Mouse (Mus musculus) neural tube, embryonic 15.5 days (tissue): ENCODE data around the gene Eif5a. TPM values are rescaled to one million over a fixed set of nuclear protein-coding genes. Genes with fewer than 3 reads are reported as not detected.
"Not testable (repeated sequence)": the region's sequence is repeated elsewhere in the genome, so short reads cannot be mapped to it uniquely, and the experiment has no call there.

Source experiments
- ATAC-seq: fragments of 200-750 bp; cut with Nextera tagmentation; 2 replicates; pipeline ENCODE4 v1.8.0; 2017; ENCODE audit warnings: mild to moderate bottlenecking, moderate TSS enrichment, moderate library complexity; ENCODE audit not compliant: low FRiP score
- H3K27ac ChIP-seq: fragments of 300-500 bp; sonication (generic); replicated peaks from 2 replicates; pipeline ENCODE4 v1.5.1; 2015; ENCODE audit warnings: mild to moderate bottlenecking, inconsistent platforms
- H3K27me3 ChIP-seq: fragments of 300-500 bp; sonication (generic); replicated peaks from 2 replicates; pipeline ENCODE4 v1.6.1; 2015; ENCODE audit warnings: inconsistent platforms
- H3K36me3 ChIP-seq: fragments of 300-500 bp; sonication (generic); 2 replicates; pipeline ENCODE4 v1.6.1; 2015; ENCODE audit warnings: inconsistent platforms
- H3K4me1 ChIP-seq: fragments of 300-500 bp; sonication (generic); 2 replicates; pipeline ENCODE4 v1.6.1; 2015; ENCODE audit warnings: inconsistent platforms
- H3K4me2 ChIP-seq: fragments of 300-500 bp; sonication (generic); 2 replicates; pipeline ENCODE4 v1.6.1; 2015; ENCODE audit warnings: inconsistent platforms, mild to moderate bottlenecking, moderate library complexity
- H3K4me3 ChIP-seq: fragments of 300-500 bp; sonication (generic); replicated peaks from 2 replicates; pipeline ENCODE4 v1.5.1; 2015; ENCODE audit warnings: mild to moderate bottlenecking, inconsistent platforms
- H3K9ac ChIP-seq: fragments of 300-500 bp; sonication (generic); replicated peaks from 2 replicates; pipeline ENCODE4 v1.6.1; 2015; ENCODE audit warnings: mild to moderate bottlenecking, inconsistent platforms
- H3K9me3 ChIP-seq: fragments of 300-500 bp; sonication (generic); replicated peaks from 2 replicates; pipeline ENCODE4 v1.6.1; 2016; ENCODE audit warnings: inconsistent platforms
- WGBS: fragments of 180-500 bp; shearing (Covaris S2); methylation state at CpG from one replicate; pipeline ENCODE4 v1.1.7; 2015; ENCODE audit warnings: mixed read lengths; 5-methylcytosine and 5-hydroxymethylcytosine counted together
- polyA plus RNA-seq: library from polyadenylated mRNA; unstranded; fragments of >200 nt; fragmentation: Nextera tagmentation; extraction: Ambion mirVana; gene quantifications from 2 replicates; pipeline ENCODE4 v1.2.1, GENCODE M21; 2015

Gene Eif5a
- polyA plus RNA-seq, 1 experiment from 2014 or later, result 1,034 TPM

- Histone ChIP-seq H3K36me3 (no peaks in the 10 kb centered on the region), H3K9ac (no peak overlapping the region), H3K4me2 (no peak overlapping the region), H3K9me3 (no peaks in the 10 kb centered on the region), H3K27me3 (peaks cover 12% of the 10 kb centered on the region; the same call in 1 of the 2 replicates), H3K4me3 (no peak overlapping the region), H3K4me1 (no peaks in the 10 kb centered on the region), H3K27ac (no peak overlapping the region)
- no peak for ATAC-seq
- WGBS, result 68% methylated on average over 1 of the region's 1 CpGs
Observed at GRCm38 (mm10) chr11:69956218-69956617, 34.5 kb upstream of the Eif5a start.

DNA sequence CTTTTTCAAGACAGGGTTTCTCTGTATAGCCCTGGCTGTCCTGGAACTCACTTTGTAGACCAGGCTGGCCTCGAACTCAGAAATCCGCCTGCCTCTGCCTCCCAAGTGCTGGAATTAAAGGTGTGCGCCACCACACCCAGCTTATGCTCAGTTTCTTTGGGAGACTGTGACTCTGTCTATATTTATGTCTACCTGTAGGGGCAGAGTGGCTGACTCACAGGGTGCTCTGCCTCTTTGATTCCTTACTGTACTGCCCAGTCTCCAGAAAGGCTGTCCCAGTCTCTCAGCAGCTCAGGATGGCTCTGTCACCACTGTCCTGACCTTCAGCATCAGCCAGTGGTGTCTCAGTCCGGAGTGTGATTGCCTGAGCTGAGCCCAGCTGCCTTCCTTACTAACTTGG lies 33.9 kb upstream of the Eif5a start:
- H3K4me3 ChIP-seq, H3K4me2 ChIP-seq, ATAC-seq, H3K9ac ChIP-seq, H3K9me3 ChIP-seq, H3K27ac ChIP-seq, H3K27me3 ChIP-seq, H3K4me1 ChIP-seq, H3K36me3 ChIP-seq: not testable (repeated sequence)
- WGBS, result 77% methylated on average over 4 of the region's 4 CpGs

DNA sequence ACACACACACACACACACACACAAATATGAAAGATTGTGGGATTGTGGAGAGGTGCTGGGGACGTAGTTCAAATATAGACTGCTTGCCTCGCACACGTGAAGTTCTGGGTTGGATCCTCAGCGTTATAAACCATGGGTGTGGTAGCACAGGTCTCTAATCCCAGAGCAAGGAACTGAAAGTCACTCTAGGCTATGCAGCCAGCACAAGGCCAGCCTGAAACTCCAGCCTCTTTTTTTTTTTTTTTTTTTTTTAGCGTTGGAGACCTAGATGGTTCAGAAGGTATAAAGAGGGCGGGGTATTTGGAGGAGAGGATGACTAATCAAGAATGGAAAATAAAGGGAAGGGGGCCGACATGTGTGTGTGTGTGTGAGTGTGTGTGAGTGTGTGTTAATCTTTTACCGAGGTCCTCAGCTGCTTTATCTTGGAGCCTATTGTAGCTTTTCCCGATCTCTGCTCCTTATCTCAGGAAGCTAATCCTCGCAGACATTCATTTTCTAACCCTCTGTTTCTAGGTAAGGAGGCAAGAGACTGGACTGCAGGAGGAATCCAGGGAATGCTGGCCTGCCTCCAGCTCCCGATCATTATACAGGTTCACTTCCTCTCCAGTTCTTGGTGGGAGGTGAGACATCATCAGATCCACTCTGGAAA lies 31.6 kb upstream of the Eif5a start:
- Histone ChIP-seq H3K4me1 (peaks cover 7% of the 10 kb centered on the region), H3K27me3 (peaks cover 15% of the 10 kb centered on the region), H3K27ac (no peak overlapping the region), H3K9me3 (no peaks in the 10 kb centered on the region), H3K36me3 (no peaks in the 10 kb centered on the region), H3K9ac (no peak overlapping the region), H3K4me3 (no peak overlapping the region), H3K4me2 (no peak overlapping the region)
- WGBS, result 73% methylated on average over 11 of the region's 11 CpGs
- no peak for ATAC-seq

DNA sequence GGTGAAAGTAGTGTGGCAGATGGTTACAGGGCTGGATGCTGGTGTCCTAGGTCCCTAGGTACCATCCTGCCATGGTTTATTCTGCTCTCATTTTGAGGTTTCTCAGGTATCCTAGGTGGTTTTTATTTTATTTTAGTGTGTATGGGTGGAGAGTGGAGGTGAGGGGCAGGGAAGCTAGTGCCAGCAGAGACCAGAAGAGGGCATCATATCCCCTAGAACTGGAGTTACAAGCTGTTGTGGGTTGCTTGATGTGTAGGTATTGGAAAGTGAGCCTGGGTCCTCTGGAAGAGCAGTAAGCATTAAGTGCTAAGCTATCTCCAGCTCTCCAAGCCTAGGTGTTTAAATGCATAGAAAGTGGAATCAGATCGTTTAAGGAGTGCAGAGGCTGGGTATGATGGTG lies 30.5 kb upstream of the Eif5a start:
- WGBS, result 62% methylated on average over 1 of the region's 1 CpGs
- Histone ChIP-seq H3K36me3 (no peaks in the 10 kb centered on the region), H3K4me3 (no peak overlapping the region), H3K9ac (no peak overlapping the region), H3K27ac (no peak overlapping the region), H3K4me2 (no peak overlapping the region), H3K4me1 (peaks cover 18% of the 10 kb centered on the region), H3K9me3 (no peaks in the 10 kb centered on the region), H3K27me3 (peaks cover 22% of the 10 kb centered on the region)
- ATAC-seq, result no peak

DNA sequence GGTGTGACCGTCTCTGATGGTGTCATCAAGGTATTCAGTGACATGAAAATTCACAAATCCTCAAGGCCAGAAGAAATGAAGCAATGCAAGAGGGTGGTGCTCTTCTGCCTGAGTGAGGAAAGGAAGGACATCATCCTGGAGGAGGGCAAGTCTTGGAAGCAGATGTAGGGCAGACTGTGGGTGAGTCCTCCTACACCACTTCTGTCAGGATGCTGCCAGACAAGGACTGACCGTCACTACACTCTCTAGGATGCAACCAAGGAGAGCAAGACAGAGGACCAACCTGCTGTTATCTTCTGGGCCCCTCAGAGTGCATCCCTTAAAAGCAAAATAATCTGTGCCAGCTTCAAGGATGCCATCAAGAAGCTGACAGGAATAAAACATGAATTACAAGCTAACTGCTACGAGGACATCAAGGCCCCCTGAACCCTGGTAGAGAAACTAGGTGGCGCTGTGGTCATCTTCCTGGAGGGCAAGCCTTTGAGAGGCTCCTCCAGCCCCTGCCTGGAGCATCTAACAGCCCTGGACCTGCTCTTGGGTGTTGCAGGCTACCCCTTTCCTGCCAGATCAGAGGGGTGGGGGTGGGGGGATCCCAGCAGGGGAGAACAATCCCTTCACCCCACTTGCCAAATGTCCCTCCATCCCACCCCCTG lies 29.2 kb upstream of the Eif5a start:
- Histone ChIP-seq H3K27me3 (peaks cover 23% of the 10 kb centered on the region), H3K9me3 (no peaks in the 10 kb centered on the region), H3K4me2 (no peak overlapping the region), H3K4me3 (no peak overlapping the region), H3K4me1 (peaks cover 21% of the 10 kb centered on the region), H3K27ac (no peak overlapping the region), H3K9ac (no peak overlapping the region), H3K36me3 (no peaks in the 10 kb centered on the region)
- 45% methylated on average over 4 of the region's 4 CpGs for WGBS
- ATAC-seq, result no peak

DNA sequence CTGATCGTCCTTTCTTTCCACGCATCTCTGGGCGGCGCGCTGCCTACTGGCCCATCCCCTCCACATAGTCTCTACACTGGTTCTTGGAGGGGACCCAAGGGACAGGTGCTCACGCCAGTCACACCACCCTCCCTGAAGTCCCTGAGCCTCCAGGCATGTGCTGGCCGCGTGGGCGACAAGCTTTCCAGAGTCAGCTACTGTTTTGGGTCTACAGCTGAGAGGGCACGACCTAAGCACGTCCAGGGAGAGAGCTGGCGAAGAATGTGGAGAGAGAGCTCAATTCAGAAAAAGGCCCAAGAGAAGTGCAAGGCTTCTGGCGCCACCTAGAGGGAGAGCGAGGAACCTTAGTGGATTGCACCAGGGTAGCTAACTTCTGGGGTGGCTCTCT lies 27.0 kb upstream of the Eif5a start:
- peak overlapping the region; percentile 63 for H3K4me2 ChIP-seq
- WGBS, result 0% methylated on average over 14 of the region's 14 CpGs
- peak overlapping the region; percentile 47 for H3K4me3 ChIP-seq
- H3K9ac ChIP-seq, result peak overlapping the region; percentile 26; the same call in 1 of the 2 replicates
- peaks cover 23% of the 10 kb centered on the region for H3K27me3 ChIP-seq
- H3K9me3 ChIP-seq, result no peaks in the 10 kb centered on the region
- ATAC-seq, result peak; percentile 15; the same call in 1 of the 2 replicates
- 0 out of 2 replicates have a peak overlapping the region, but pooled peaks have one; percentile 71 for H3K27ac ChIP-seq
- peaks cover 21% of the 10 kb centered on the region for H3K4me1 ChIP-seq
- no peaks in the 10 kb centered on the region for H3K36me3 ChIP-seq

DNA sequence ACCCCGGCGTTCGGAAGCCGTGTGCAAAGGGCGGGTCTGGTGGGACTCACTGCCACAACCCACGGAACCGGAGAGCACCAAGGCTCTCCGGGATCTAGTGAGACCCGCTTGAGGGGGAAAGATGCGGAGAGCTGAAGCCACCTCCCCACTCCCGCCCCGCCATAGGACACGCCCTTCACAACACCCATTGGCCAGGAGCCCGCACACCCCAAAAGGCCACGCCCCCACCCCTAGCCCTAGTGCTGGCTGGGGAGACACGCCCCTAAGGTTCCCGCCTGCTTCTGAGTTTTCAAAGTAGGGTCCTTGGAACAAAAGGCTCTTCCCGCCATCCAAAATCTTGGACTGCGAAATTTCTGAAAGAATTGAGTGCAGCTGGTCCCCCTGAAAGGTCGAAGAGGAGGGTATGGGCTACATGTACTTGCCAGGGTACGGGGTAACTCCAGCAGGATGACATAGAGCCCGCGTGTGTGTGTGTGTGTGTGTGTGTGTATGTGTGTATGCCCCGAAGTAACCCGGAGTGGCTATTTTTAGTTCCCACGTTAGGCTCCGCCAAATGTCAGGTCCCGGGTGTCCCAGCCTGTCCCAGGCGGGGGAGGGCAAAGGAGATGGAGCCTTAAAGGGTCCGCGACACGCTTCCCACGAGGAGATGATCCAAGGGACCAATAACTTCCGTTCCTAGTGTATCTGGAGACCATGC lies 26.5 kb upstream of the Eif5a start, which contains the start of gene Slc2a4:
Gene Slc2a4 (minus strand): TSS at position 123 of the 697 bp plus-strand sequence.
- WGBS, result under 1% methylated on average over 33 of the region's 34 CpGs
- peak within 1 kb of the TSS; percentile 42; the same call in 1 of the 2 replicates for H3K9ac ChIP-seq
- H3K4me1 ChIP-seq, result peaks cover 21% of the 10 kb centered on the region
- ATAC-seq, result peak; percentile 95
- H3K27ac ChIP-seq, result peak within 1 kb of the TSS; percentile 71
- peaks cover 23% of the 10 kb centered on the region for H3K27me3 ChIP-seq
- no peaks in the 10 kb centered on the region for H3K9me3 ChIP-seq
- H3K36me3 ChIP-seq, result no peaks in the 10 kb centered on the region
- peak within 1 kb of the TSS; percentile 63 for H3K4me2 ChIP-seq
- H3K4me3 ChIP-seq, result peak within 1 kb of the TSS; percentile 47

DNA sequence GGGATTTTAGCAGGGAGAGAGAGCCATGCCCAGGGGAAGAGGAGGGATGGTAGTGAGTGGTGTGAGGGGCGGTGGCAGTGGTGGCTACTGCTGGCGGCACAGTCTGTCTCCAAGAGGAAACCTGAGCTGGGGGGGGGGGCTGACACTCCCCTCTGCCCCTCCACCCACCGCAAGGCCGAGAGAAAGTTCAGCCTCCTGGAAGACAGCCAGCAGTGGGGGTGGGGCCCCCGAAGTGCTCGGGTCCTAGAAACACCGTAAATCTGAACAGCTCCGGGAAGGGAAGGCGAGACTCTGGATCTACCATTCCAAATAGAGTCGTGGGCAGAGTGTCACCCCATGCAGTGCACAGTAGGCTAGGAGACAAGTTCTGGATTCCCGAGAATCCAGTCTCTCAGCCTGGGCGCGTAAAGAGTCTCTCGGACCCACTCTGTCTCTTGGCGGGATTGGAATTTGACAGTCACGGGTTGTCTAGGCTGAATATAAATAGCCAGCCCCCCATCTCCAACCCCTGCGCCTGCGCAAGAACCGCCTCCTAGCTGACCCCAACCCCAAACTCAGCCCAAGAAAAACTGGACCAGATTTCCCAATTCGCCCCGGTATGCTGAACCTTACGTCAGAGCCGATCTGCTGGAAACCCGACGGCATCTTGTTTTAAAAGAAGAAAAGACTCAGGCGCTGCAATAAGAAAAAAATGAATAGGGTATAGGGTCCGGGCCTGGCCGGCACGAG lies 25.7 kb upstream of the Eif5a start:
- 2% methylated on average over 28 of the region's 29 CpGs for WGBS
- Histone ChIP-seq H3K9ac (peak overlapping the region; percentile 42; the same call in 1 of the 2 replicates), H3K4me1 (peaks cover 21% of the 10 kb centered on the region), H3K27me3 (peaks cover 23% of the 10 kb centered on the region), H3K9me3 (no peaks in the 10 kb centered on the region), H3K4me3 (peak overlapping the region; percentile 47), H3K4me2 (peak overlapping the region; percentile 63), H3K27ac (peak overlapping the region; percentile 71), H3K36me3 (no peaks in the 10 kb centered on the region)
- ATAC-seq, result peak; percentile 48

- H3K27me3 ChIP-seq, result peaks cover 23% of the 10 kb centered on the region
- no peak for ATAC-seq
- WGBS, result 91% methylated on average over 18 of the region's 18 CpGs
Observed at GRCm38 (mm10) chr11:69945997-69946891, 24.5 kb upstream of the Eif5a start.

GRCm38 (mm10) chr11:69945216-69945615 lies 23.5 kb upstream of the Eif5a start:
- H3K27me3 ChIP-seq, result peaks cover 22% of the 10 kb centered on the region
- H3K9me3 ChIP-seq, result no peaks in the 10 kb centered on the region
- H3K9ac ChIP-seq, result no peak overlapping the region
- no peak for ATAC-seq
- peaks cover 21% of the 10 kb centered on the region for H3K4me1 ChIP-seq
- H3K4me2 ChIP-seq, result no peak overlapping the region
- H3K36me3 ChIP-seq, result no peaks in the 10 kb centered on the region
- H3K4me3 ChIP-seq, result no peak overlapping the region
- WGBS, result 88% methylated on average over 13 of the region's 13 CpGs
- H3K27ac ChIP-seq, result no peak overlapping the region

More at GRCm38 (mm10) chr11:69945997-69946891, 24.5 kb upstream of the Eif5a start:
- Histone ChIP-seq H3K36me3 (no peaks in the 10 kb centered on the region), H3K4me1 (peaks cover 21% of the 10 kb centered on the region), H3K4me2 (no peak overlapping the region), H3K4me3 (no peak overlapping the region), H3K27ac (no peak overlapping the region), H3K9ac (no peak overlapping the region), H3K9me3 (no peaks in the 10 kb centered on the region)
